Mouse (Mus musculus) right cerebral cortex, postnatal 10 days (tissue): ENCODE measurements at regions not wholly inside any gene's neighbourhood (a gene's known extent, or its start where the extent isn't known, plus 50 kb on each side); places are given as distances from the start of the nearest gene placed in this dataset.

Experiments used
- DNase-seq, 2 experiments: peaks; one replicate each; pipeline ENCODE4 v3.0.0; 2021; ENCODE audit warnings: low spot score in 2 of 2

DNA sequence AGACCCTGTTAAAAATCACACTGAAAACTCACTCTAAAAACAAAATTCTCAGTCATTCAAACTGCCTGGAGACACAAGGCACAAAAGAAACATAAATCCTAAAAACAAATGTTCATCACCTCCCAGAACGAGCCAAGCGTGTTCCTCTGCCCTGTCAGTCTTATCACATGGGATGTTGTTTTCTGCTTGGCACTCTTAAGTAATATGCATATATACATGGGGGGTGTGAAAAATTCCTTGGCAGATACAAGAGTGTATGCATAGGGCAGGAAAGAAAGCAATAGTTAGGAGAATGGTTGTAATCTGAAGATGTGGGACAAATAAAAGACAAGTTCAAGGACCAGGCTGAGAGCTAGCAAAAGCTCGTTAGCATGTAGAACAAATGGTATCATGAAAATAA, 179.4 kb downstream of the Qdpr start:
- DNase-seq = no peak

GRCm38 (mm10) chr5:45269391-45269790, 180.6 kb downstream of the Qdpr start:
- DNase-seq = no peak

DNA sequence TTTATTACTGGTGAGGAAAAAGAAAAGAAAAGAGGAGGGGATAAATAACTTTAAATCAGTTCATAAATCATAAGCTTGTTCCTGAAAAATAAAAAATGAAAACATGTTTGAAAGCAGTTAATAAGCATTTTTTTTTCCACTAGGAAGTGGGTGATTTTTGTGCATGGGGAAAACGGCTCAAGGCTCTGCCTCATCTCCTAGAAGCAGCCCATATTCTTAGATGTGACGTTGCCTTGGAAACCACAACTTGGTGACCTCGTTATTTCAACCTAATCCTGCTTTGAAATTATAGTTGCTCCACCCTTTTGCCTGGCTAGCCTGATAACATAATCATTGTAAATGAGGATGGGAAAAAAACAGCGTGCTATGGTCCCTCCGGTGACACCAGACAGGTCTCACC, 183.1 kb downstream of the Qdpr start:
- no peak for DNase-seq

GRCm38 (mm10) chr5:45258486-45258885, 191.6 kb downstream of the Qdpr start:
- DNase-seq = no peak

- DNase-seq = no peak
Measured at GRCm38 (mm10) chr5:45256256-45256999, 193.6 kb downstream of the Qdpr start.

DNA sequence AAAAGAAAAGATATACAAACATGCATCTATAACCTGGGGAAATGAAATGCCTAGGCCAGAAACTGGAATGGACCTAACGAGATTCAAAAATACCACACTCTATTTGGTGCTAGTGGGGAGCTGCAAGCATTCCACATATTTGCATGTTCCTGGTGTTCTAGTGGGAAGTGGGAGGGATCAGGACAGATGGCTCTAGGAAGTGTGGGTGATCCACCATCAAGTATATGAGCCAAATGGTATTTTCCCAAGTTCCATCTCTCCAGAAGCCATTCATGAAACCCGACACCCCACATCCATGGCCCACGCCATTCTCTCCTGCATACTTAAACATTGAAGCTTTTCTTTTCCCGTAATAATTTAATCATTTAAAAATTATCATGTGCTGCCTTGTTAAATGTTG, 218.2 kb downstream of the Qdpr start:
- DNase-seq = no peak

DNA sequence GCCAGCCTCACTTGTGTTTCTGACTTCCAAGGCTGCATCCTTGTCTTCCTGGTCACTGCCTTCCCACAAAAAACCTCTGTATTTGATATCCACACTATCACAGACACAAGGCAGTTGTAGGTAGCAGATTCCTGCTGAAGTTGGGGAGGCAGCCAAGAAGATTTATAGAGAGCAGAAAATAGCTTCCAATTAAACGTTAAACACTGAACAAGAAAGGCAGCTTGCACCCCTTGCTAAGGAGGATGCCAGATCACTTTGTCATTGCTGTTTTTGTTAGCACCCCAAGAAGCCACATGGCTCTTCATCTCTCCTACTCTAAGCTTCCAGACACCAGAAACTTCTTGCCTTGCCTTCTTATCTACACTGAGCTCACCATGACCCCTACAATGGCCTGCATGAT, 219.9 kb downstream of the Qdpr start:
- DNase-seq = peak in 1 of 2 experiments; percentile 38

- no peak for DNase-seq
Measured at GRCm38 (mm10) chr5:45229477-45229876, 220.6 kb downstream of the Qdpr start.

GRCm38 (mm10) chr5:45228226-45228927, 221.7 kb downstream of the Qdpr start:
- DNase-seq = peak; percentile 30 to 53

DNA sequence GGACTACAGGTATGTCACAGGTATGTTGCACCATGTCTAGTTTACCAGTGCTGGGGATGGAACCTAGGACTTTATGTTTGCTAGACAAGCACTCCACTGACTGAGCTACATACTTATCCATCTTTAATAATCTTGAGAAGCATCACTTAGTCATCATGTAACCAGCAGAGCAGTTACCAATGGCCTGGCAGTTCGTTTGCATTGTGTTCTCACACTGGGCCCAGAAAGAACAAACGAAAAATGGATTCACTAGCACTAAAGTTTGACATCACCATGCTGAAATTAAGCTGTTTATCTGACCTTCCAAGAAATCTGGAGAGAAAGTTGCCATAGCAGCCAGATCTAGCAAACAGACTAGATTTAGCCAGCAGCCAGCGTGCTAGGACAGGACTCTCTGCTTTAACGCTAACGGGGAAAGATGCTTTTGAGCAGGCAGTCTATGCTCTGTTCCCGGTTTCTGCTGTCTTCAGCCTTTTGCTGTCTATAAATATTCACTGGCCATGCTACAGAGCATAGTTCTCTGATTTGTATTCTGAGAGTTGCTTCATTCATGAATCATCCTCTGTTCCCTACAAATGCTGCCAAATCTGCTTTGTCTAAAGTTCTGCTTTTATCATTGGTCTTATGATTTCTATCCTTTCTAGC, 229.6 kb downstream of the Qdpr start:
- peak; percentile 28 to 47 for DNase-seq

- DNase-seq = no peak
Measured at GRCm38 (mm10) chr5:45219558-45219957, 230.5 kb downstream of the Qdpr start.

DNA sequence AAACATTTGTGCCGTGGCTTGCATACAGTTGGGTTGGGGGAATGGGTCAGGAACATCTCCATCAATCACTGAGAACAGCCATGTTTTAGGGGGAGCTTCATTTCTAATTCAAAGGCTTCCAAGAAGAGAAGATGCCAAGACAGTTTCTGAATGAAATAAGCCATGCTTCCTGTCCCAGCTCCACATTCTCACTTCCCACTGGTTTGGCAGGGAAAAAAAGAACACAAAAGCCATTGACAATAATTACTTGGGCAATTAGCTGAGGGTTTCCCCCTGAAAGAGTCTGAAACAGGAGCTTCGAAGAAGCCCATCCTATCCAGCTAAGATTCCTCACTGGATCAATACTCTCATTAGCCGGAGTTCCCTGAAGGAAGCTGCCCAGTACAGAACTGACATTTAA, 230.9 kb downstream of the Qdpr start:
- DNase-seq = no peak

DNA sequence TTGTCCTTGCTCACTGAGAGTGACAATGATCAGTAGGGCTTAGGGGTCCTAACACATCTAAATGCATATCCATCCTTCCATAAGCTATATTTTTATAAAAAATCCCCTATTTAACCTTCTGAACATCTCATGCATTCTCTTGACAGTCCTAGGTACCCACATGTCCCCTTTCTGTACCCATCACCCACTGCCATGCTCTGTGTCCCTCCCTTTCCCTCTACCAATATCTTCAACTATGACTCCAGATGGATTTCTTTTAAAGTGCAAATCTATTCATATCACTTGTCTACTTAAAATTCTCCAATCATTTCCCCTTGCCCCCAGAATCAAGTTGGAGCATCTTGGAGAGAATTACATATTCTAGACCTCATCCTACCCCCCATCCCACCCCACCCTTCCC, 235.6 kb downstream of the Qdpr start:
- no peak for DNase-seq

GRCm38 (mm10) chr5:45198408-45198807, 251.6 kb downstream of the Qdpr start:
- DNase-seq = no peak

- DNase-seq = peak; percentile 55 to 82
Measured at GRCm38 (mm10) chr5:45196159-45196558, 253.9 kb downstream of the Qdpr start.

- DNase-seq = no peak
Measured at GRCm38 (mm10) chr5:45192287-45192686, 257.7 kb downstream of the Qdpr start.

DNA sequence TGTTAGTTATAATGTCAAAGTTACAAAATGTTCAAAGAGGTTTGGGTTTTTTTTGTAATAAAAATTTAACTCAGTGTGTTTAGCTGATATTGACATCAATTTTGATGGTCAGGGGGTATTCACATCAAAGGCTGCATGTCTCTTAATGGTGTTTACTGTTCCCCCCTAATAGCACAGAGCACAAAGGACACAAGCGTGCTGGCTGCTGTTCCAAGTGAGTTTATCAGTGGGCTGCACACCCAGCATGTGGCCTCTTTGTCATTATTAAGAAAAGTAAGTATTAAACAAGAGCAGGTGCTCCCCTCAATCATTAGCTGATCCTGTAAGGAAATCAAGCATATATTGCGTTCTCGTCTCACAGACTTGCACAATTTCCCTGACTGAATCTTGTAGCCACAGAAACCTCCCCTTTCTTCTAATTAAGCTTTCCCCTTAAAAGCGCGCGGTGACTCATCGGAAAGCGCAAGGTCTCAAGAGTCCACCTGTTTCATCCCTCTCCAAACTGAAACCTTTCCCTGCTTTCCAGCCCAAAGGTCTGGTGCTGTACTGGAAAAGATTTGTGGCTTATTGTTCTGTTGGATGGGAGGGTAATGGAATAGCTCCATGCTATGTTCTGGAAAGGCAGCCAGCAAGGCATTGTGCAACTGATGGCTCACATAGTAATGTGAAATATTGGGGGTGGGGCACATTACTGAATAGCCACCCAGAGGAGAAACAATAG, 276.8 kb downstream of the Qdpr start:
- no peak for DNase-seq

DNA sequence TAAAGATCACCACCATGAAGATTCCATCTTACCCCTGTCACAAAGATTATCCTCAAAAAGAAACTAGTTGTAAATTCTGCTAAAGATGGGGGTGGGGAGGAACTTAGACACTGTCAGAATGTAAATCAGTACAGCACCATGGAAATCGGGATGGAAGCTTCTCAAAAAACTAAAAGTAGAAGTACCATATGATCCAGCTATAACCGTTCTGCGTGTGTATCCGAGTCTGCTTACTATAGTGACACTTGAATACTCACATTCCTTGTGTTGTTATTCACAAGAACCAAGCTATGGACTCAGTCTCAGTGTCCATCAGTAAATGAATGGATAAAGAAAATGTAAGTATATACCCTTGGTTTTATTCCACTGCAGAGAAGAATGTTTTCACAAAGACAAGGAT, 290.8 kb downstream of the Qdpr start:
- no peak for DNase-seq

DNA sequence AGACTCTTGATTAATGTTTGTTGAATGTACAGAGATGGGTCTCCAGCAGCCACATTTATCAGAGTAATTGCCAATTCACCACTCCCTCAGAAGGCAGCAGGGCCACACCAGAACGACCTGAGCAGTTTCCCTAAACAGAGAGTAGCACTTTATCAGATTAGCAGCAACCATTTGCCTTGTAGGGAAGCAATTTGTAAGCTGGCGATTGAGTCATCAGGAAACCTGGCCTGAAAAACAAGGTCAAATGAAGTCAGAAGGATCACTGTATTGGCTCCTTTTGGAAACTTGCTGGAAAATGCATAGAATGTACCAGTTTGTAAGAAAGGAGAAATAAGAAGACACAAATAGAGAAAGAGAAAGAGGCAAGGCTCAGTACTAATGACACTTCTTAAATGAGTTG, 295.1 kb downstream of the Qdpr start:
- DNase-seq = no peak

- peak; percentile 24 to 46 for DNase-seq
Measured at GRCm38 (mm10) chr5:45144186-45144585, 305.9 kb downstream of the Qdpr start.

DNA sequence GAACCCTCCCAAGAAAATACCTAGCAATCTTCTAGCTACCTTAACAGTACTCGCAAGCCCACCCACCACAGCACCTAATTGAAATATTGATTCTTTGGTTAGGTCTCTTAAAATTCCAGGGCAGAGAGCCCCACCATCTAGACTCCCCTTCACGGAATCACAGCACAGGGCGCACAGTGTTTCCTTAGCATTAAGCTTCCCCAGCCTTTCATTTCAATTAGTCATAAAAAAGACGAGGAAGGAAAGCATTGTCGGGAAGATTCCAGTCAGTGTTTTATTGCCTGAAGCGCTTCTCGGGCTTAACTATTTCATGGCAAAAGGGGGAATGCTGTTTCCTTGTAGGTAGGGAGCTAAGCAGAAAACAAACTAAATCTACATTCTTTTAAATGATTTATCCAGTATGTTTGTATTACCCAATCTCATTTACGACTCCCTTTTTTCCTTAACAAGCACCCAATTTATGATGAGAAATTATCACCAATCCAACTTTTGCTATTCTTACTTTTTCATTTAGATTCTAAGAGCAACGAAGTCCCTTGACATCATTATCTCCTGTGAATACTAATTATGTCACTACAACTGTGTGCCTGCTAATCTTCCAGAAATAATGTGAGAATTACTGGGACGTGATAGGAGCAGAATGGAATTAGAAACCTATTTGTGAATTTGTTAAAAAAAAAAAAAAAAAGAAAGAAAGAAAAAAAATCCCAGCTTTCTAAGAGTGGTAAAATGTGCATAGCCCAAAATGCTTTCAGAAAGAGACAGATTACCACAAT, 312.6 kb downstream of the Qdpr start:
- no peak for DNase-seq
